Mouse (Mus musculus) gastrocnemius, postnatal 4 days (tissue): ENCODE data around the gene Zcchc17. TPM values are rescaled to one million over a fixed set of nuclear protein-coding genes. Genes with fewer than 3 reads are reported as not detected.

Experiments used
- DNase-seq, 2 experiments: peaks; one replicate each; pipeline ENCODE4 v3.0.0; 2021 to 2022; ENCODE audit warnings: low spot score in 2 of 2, mixed read lengths in 2 of 2
- total RNA-seq, 2 experiments: library from RNA; stranded (reverse); gene quantifications; 2 replicates each; pipeline ENCODE4 v1.2.3; 2021

Zcchc17 gene
- total RNA-seq, 2 experiments from 2014 or later, result 42.3 to 42.6 TPM

GRCm38 (mm10) chr4:130289824-130290223 lies 69.9 kb downstream of the Zcchc17 start:
- no peak for DNase-seq

DNA sequence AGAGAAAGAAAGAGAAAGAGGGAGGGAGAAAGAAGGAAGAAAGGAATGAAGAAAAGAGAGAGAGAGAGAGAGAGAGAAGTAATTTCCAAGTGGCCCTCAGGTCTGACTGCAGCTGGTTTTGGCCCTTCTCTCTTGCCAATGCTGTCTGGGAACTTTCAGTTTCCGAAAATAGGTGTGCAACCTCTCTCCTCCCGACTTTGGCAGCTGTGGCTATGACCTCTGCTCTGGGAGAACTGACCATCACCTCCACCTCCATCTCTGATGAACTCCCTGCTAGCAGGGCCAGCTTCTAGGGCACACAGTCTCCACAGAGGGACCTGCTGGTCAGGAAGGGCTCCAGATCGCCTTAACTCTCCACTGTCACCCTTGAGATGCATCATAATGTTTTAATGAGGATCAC lies 73.2 kb downstream of the Zcchc17 start:
- no peak for DNase-seq

DNA sequence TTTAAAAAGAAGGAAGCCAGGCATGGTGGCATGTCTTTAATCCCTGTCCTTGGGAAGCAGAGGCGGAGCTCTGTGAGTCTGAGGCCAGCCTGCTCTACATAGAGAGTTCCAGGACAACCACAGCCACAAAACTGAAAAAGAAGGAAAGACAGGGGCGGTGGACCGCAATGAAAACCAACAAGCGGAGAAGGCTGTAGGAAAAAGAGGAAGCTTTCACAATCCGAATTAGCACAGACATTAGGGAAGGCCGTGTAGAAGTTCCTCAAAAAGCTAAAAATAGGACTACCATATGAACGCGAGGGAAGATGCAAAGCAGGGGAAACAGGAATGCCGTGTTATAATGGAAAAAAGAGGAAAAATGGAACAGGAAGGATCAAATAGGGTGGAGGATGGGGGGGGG lies 75.9 kb downstream of the Zcchc17 start:
- no peak for DNase-seq

GRCm38 (mm10) chr4:130282856-130283255 lies 76.9 kb downstream of the Zcchc17 start:
- no peak for DNase-seq

DNA sequence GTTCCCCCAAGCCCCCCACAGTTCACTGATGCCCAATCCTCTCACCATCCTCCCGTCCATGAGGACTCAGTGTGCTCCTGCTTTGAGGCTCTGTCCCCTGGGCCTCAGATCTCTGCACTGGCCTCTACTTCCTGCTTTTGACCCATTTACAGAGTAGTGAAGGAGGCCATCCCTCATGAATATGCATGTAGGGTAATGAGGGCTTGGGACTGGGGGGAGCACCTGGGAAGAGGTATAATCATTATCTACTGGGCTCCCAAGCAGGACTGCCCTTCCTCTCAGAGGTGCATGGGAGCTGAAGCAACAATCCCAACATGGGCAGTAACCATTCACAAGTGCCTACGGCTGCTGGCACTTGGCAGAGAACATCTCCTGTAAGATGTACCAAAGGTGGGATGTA lies 80.6 kb downstream of the Zcchc17 start, which contains the start of gene Serinc2:
Gene Serinc2, minus strand, starts transcription at position 101 of the 400 bp plus-strand sequence.
- DNase-seq, result no peak

- DNase-seq, result no peak
These were observed 83.1 kb downstream of the Zcchc17 start for GRCm38 (mm10) chr4:130276573-130277176.

GRCm38 (mm10) chr4:130275823-130276105 lies 84.0 kb downstream of the Zcchc17 start:
- DNase-seq, result no peak

- peak in 1 of 2 experiments; percentile 53 for DNase-seq
These were observed 84.5 kb downstream of the Zcchc17 start for GRCm38 (mm10) chr4:130275016-130275822.

DNA sequence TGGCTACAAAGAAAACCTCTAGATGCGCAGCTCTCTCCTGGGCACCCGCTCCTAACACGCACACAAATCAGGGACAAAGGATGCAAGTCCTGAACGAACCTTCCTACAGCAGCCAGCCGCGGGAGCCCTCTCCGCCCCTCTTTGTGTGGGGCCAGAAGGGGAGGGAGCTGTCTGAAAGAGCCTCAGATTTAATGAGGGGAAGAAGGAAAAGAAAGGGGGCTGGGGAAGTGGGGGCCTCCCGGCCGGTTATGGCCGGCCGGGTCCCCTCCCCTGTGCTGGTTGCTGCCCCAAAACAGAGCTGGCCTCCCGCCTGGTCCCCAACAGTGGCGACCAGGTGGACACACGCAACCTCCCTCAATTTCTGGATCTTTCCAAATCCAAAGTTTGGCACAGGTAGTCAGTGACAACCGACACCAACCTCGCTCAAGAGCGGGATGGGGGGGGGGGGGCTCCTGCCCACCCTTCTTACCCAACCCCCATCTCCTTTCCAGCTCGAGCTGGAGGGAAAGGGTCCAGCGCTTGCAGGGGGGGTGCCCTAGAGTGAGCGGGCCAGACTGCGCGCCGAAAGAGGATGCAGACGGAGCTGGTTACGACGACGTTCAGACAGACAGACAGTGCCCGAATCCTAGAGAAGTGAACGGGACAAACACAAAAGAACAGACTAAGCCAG lies 85.3 kb downstream of the Zcchc17 start:
- no peak for DNase-seq

DNA sequence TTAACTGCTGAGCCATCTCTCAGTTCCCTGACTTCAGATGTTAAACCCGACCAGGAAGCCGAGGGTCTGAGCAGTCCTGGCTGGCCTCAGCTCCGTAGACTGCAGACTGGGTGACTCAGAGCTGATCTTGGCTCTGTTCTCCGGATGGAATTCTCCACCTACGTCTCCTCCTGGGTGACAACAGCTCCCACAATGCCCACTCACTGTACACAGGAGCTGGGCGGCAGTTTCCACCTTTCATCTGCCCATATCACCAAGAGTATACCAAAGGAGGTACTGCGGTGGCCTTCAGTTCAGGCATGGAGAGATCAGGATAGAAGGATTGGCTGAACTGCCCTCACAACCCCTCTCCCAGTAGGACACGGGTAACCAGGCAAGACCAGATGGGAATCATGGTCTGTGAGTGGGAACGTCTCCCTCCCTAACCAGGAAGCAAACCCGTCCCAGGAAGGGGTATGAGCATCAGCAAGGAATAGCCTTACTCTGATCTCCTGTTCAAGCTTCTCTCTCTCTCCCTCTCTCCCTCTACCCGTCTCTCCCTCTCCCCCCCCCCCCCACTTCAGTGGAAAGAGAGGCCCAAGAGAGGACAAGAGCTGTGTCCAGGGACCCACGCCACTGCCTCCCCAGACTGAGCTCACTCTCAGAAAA lies 85.9 kb downstream of the Zcchc17 start:
- no peak for DNase-seq

- no peak for DNase-seq
These were observed 89.0 kb downstream of the Zcchc17 start for GRCm38 (mm10) chr4:130270611-130271347.

GRCm38 (mm10) chr4:130270089-130270488 lies 89.7 kb downstream of the Zcchc17 start:
- DNase-seq, result no peak

DNA sequence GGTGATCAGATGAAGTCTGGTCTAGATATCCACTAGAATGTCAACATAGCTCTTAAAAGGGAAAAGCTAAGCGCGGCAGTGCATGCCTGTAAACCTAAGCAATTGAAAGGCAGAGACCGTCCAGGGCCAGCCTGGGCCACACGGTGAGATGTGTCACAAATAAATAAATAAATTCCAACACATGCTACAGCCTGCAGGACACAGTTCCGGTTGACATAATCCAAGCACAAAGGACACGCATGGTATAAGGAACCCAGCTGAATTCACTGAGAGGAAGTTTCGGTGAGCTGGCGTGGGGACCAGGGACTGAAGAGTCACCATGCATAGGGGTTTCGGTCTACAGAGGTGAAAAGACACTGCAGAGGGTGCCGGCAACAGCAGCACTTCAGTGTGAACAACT lies 91.0 kb downstream of the Zcchc17 start:
- no peak for DNase-seq

DNA sequence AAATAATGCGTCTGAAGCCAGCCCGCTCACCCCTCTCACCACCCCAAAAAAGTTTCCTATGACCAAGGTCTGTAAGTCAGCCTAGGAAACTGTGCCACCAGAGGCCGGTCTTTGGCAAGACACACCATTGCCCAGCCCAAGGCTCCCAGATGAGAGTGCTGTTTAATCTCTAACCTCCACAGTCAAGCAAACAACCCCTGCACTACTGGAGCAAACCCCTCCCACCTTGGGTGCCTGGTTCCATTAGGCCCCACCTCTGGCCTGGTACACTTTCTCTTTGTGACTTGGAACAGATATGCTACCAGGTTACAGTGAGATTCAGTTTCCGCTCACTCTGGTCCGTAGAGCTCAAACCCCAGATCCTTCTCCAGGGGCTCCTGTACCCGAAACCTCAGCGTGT lies 92.7 kb downstream of the Zcchc17 start:
- DNase-seq, result no peak

- DNase-seq, result no peak
These were observed 93.1 kb downstream of the Zcchc17 start for GRCm38 (mm10) chr4:130266601-130267000.

Other genes with a start within 250 kb of the Zcchc17 start
- gene Hcrtr1, start 220.6 kb downstream of the Zcchc17 start, total RNA-seq, result not detected
- 10 to 100 TPM; 35.7 to 39.9 TPM for gene Tinagl1, start 184.8 kb downstream of the Zcchc17 start, total RNA-seq
- gene Gm853, start 137.5 kb downstream of the Zcchc17 start, total RNA-seq, result not detected
- gene Serinc2, start 80.7 kb downstream of the Zcchc17 start, total RNA-seq, result 10 to 100 TPM; 43.2 to 53.4 TPM
- gene Fabp3, start 51.3 kb downstream of the Zcchc17 start, total RNA-seq, result 100 to 1,000 TPM; 453 to 501 TPM
- under 1 TPM; 0.60 to 0.81 TPM for gene Gm10570, start 51.3 kb downstream of the Zcchc17 start, total RNA-seq
- 10 to 100 TPM; 38.5 to 41.3 TPM for gene Snrnp40, start 189 bp upstream of the Zcchc17 start, total RNA-seq
- 10 to 100 TPM; 12.0 to 12.1 TPM for gene Nkain1, start 214.2 kb upstream of the Zcchc17 start, total RNA-seq